Comparison of ENCODE assay signal across 10 mouse cellular contexts in genomic region chr6:91852550-91852949, GRCm38 (mm10). TPM values are rescaled to one million over a fixed set of nuclear protein-coding genes. Genes with fewer than 3 reads are reported as not detected.
DNase-seq lines count a peak whose midpoint lies in the region; ATAC-seq and TF ChIP-seq lines count a peak whose summit lies in the region.
"Had no signal": no experiment of that assay in that cellular context is flagged by ENCODE, and none has a peak within 500 bp of the region (broad histone marks: within the 10 kb centered on the region; RNA-seq: fewer than 3 reads in every experiment).

No protein-coding gene starts in this region.

- in situ Hi-C loops in ES-E14 (cut with MboI; ENCODE audit: low sequenced_read_pairs in 2 of 2, unreplicated experiment in 2 of 2) = loop anchor here in 1 of 2 experiments (5.0 kb wide), 1 partner anchor 75 kb away; no protein-coding TSS in a partner anchor

- no peaks in the 10 kb centered on the region for H3K27me3 ChIP-seq in kidney, adult 2 months (replicated peaks; ENCODE audit: control insufficient read depth, insufficient read depth, low read length)
- no peaks in the 10 kb centered on the region for H3K27me3 ChIP-seq in kidney, embryonic 15.5 days

- H3K9ac ChIP-seq in kidney, embryonic 15.5 days = no peak overlapping the region
- H3K9ac ChIP-seq in ES-E14 (ENCODE audit: insufficient read depth, low read depth, low read length, poor library complexity, severe bottlenecking) = no peak overlapping the region

- peak; percentile 67 for TF ChIP-seq CTCF in kidney, adult 2 months (conservative IDR thresholded peaks at IDR 0.05; ENCODE audit: insufficient read depth, insufficient read length, low read depth, low read length)

- TF ChIP-seq POLR2A in kidney, adult 2 months (IDR thresholded peaks at IDR 0.05; ENCODE audit: low read depth, low read length) = no peak

- no peak overlapping the region for H3K4me3 ChIP-seq in kidney, adult 2 months (ENCODE audit: insufficient read depth, low read depth, low read length)
- H3K4me3 ChIP-seq in kidney, embryonic 15.5 days (replicated peaks) = no peak overlapping the region
- no peak overlapping the region for H3K4me3 ChIP-seq in ES-E14 (ENCODE audit: insufficient read depth in 1 of 2, low read depth in 1 of 2, low read length in 2 of 2, poor library complexity in 1 of 2, severe bottlenecking in 1 of 2)
- H3K4me3 ChIP-seq: erythroblast, embryonic 14.5 days; megakaryocyte, embryonic 14.5 days had no signal

- intact Hi-C loops in heart, postnatal 14 days (cut with DNase I) = loop anchor here (1.0 to 10.0 kb wide), 3 partner anchors 76 to 325 kb away; no protein-coding TSS in a partner anchor

- H3K9me3 ChIP-seq in kidney, embryonic 15.5 days (replicated peaks) = no peaks in the 10 kb centered on the region
- H3K9me3 ChIP-seq in ES-E14 (ENCODE audit: control insufficient read depth, insufficient read depth, low read depth, low read length) = no peaks in the 10 kb centered on the region
- H3K9me3 ChIP-seq: megakaryocyte, embryonic 14.5 days had no signal

- WGBS in kidney, adult 2 months = 5% methylated on average over 2 of the region's 2 CpGs
- WGBS in kidney, embryonic 15.5 days = 11% methylated on average over 2 of the region's 2 CpGs

- H3K4me2 ChIP-seq in kidney, embryonic 15.5 days = no peak overlapping the region

- no peaks in the 10 kb centered on the region for H3K36me3 ChIP-seq in kidney, adult 2 months (ENCODE audit: control insufficient read depth, insufficient read depth, low read length)
- H3K36me3 ChIP-seq in kidney, embryonic 15.5 days = no peaks in the 10 kb centered on the region
- H3K36me3 ChIP-seq in ES-E14 (ENCODE audit: control insufficient read depth, insufficient read depth, low read length, poor library complexity, severe bottlenecking) = no peaks in the 10 kb centered on the region

- no peak for ATAC-seq in kidney, embryonic 15.5 days (replicated peaks; ENCODE audit: low FRiP score)

- DNase-seq in kidney, adult 2 months = peak; percentile 51
- DNase-seq in ES-E14 (ENCODE audit: low read depth, low spot score) = peak; percentile 66
- peak; percentile 70 to 78 for DNase-seq in cerebellum, postnatal 14 days
- DNase-seq in heart, postnatal 14 days = peak; percentile 23 to 48
- DNase-seq in lung, postnatal 10 days = peak; percentile 40
- DNase-seq in testis, postnatal 10 days (ENCODE audit: low spot score) = peak; percentile 54
- DNase-seq in urinary bladder, postnatal 25 days (ENCODE audit: low spot score) = no peak

- H3K4me1 ChIP-seq in kidney, adult 2 months (ENCODE audit: control insufficient read depth, insufficient read depth, low read length) = no peaks in the 10 kb centered on the region
- H3K4me1 ChIP-seq in kidney, embryonic 15.5 days = no peaks in the 10 kb centered on the region
- H3K4me1 ChIP-seq in ES-E14 (ENCODE audit: control insufficient read depth in 2 of 2, insufficient read depth in 2 of 2, low read length in 2 of 2, poor library complexity in 1 of 2) = no peaks in the 10 kb centered on the region

- H3K27ac ChIP-seq in kidney, adult 2 months (ENCODE audit: insufficient read depth, low read depth, low read length) = no peak overlapping the region
- H3K27ac ChIP-seq in kidney, embryonic 15.5 days = no peak overlapping the region
- no peak overlapping the region for H3K27ac ChIP-seq in ES-E14 (ENCODE audit: insufficient read depth, low read depth, low read length, poor library complexity, severe bottlenecking)

TF ChIP-seq in ES-E14, 5 proteins besides CTCF, POLR2A, EP300 and RAD21:
- TF ChIP-seq ZNF384 (IDR thresholded peaks at IDR 0.05; ENCODE audit: low read depth, low read length) = no peak
- TF ChIP-seq MAFK (IDR thresholded peaks at IDR 0.05; ENCODE audit: insufficient read depth, low read depth, low read length) = no peak
- TF ChIP-seq HCFC1 (IDR thresholded peaks at IDR 0.05; ENCODE audit: borderline replicate concordance, insufficient read depth, low read length) = no peak
- no peak for TF ChIP-seq CHD2 (IDR thresholded peaks at IDR 0.05; ENCODE audit: low read depth, low read length)
- no peak for TF ChIP-seq ZC3H11A (IDR thresholded peaks at IDR 0.05; ENCODE audit: borderline replicate concordance, low read depth, low read length)

RNA-seq across cellular contexts. Expression of gene Ccdc174, which starts 25.3 kb away (rescaled TPM):
- 3.3 and 4.2 TPM in 2 replicates for polyA plus RNA-seq in kidney, adult 2 months (2012; rRNA removed)
- polyA plus RNA-seq in kidney, embryonic 15.5 days (2015; fragmentation: Nextera tagmentation; extraction: Ambion mirVana) = 35.0 and 37.6 TPM in 2 replicates
- total RNA-seq in ES-E14 (2012; rRNA removed) = 11.6 and 13.7 TPM in 2 replicates
- total RNA-seq in heart, postnatal 14 days (2021) = 10 to 100 TPM; 10.1 to 10.9 TPM

RNA-seq across cellular contexts. Expression of gene Grip2, which starts 25.5 kb away (rescaled TPM):
- polyA plus RNA-seq in kidney, adult 2 months (2012; rRNA removed) = 3.8 and 6.4 TPM in 2 replicates
- polyA plus RNA-seq in kidney, embryonic 15.5 days (2015; fragmentation: Nextera tagmentation; extraction: Ambion mirVana) = 0.81 and 0.92 TPM in 2 replicates
- 0.58 and 1.1 TPM in 2 replicates for total RNA-seq in ES-E14 (2012; rRNA removed)
- 10 to 100 TPM; 12.0 to 12.5 TPM for total RNA-seq in heart, postnatal 14 days (2021)
- polyA plus RNA-seq: erythroblast, embryonic 14.5 days had no signal

RNA-seq across cellular contexts. Expression of gene 4930590J08Rik, which starts 50.1 kb away (rescaled TPM):
- 0.19 and 0.26 TPM in 2 replicates for polyA plus RNA-seq in kidney, adult 2 months (2012; rRNA removed)
- polyA plus RNA-seq in kidney, embryonic 15.5 days (2015; fragmentation: Nextera tagmentation; extraction: Ambion mirVana) = 0.25 and 0.57 TPM in 2 replicates
- total RNA-seq in ES-E14 (2012; rRNA removed) = 0.94 and 1.0 TPM in 2 replicates
- total RNA-seq in heart, postnatal 14 days (2021) = under 1 TPM; 0.76 to 0.93 TPM
- polyA plus RNA-seq: erythroblast, embryonic 14.5 days had no signal
